Mouse (Mus musculus) layer of hippocampus, adult 8-10 months (tissue): ENCODE data around the gene Gm45711. TPM values are rescaled to one million over a fixed set of nuclear protein-coding genes. Genes with fewer than 3 reads are reported as not detected.
A peak's percentile ranks its signal among the peaks of the same experiment; 100 is the strongest.
"Not testable (repeated sequence)": the region's sequence is repeated elsewhere in the genome, so short reads cannot be mapped to it uniquely, and the experiment has no call there.

Experiments used
- DNase-seq, 2 experiments: peaks; one replicate each; pipeline ENCODE4 v3.0.0; 2022; ENCODE audit warnings: low spot score in 2 of 2
- total RNA-seq, 4 experiments: library from RNA; stranded (reverse); gene quantifications; 2 replicates each; pipeline ENCODE4 v1.2.4; 2022

The Gm45711 gene
- total RNA-seq, 4 experiments from 2014 or later = not detected

DNA sequence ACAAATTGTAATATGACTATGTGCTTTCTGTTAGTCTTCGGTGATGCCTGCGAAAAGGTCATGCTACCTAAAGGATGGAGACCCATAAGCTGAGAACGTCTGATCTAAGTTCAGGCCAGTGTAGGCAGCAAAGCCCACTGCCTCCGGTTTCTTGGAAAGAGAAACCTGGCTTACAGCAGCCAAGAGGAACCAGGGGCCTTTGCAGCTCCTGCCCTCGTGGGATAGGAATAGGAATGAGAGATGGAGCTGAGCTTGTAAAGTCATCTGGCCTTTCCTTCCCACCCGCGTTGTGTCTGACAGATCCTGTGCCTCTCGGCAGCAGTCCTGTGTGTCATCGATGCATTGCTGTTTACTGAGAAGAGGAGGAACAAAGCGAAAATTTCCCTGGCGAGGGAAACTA is 11.4 kb upstream of the Gm45711 start, which contains the start of gene Gm11020:
Gene Gm11020, plus strand, starts transcription at position 301 of the 400 bp plus-strand sequence.
- not testable (repeated sequence) for DNase-seq

DNA sequence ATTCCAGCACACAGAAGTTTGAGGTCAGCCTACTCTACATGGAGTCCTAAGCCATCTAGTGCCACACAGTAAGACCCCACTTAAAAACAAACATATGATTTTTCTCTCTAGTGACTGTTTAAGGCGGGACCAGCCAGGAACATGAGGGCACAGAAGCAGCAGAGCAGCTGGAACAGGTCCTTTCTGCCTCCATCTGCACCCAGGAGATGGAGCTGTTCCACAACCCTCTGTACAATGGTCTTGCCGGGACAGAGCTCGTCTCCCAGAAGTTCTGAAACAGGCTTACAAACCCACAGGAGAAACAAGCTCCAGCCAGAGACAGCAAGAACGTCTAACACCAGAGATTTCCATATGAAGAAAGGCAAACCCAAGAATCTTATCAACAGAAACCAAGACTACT is 3.4 kb upstream of the Gm45711 start:
- no peak for DNase-seq

DNA sequence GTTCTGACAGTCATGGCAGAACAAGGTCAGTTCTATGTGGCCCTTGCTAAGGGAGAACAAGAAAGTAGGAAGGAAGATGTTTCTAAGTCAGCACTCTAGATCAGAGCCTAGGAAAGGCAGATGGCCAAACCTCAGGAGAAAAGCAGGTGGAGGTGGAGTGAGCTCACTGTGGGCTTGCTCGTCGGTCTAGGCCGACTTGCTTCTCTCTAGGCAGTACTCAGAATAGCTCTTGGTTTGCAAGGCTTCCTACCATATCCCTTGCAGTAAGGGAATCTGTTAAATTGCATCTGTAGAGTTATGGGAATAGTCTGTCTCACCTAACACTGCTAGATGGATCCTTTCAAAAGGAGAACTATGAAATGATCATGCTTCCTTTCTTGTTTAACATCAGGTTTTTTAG is 2.1 kb upstream of the Gm45711 start:
- not testable (repeated sequence) for DNase-seq

DNA sequence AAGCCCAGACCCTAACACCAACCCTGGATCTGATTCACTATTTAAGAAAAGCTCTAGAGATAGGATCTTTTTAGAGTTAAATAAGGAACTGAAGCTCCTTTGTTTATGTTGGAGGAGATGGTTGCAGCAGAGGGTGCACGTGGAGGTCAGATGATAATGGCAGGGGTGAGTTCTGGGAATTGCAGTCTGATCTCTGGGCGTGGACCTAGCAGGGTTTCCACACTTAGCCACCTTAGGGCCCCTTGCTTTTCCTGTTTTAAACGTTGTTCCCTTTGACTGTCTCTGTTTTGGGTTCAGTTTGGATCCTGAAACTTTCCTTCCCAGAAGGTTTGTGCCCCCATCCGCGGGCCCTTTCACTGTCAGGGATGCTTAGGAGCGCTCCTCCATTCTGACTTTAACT is 1.5 kb downstream of the Gm45711 start:
- DNase-seq = not testable (repeated sequence)

DNA sequence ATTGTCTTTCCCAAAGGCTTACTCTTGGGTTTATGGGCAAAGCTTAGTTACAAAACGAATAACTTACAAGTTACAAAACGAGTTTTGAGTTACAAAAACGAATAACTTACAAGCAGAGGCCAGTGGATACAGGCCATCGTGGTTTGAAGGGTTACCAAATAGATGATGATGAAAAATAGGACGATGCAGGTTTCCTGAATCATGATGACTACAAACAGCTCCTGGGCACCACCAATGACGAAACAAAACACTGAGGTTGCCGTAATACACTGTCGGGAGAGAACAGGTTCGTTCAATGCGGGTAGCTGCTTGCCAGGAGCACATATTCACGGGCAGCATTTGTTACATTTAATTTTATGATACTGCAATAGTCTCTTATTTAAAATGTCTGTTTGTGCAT is 4.9 kb downstream of the Gm45711 start:
- DNase-seq = no peak

DNA sequence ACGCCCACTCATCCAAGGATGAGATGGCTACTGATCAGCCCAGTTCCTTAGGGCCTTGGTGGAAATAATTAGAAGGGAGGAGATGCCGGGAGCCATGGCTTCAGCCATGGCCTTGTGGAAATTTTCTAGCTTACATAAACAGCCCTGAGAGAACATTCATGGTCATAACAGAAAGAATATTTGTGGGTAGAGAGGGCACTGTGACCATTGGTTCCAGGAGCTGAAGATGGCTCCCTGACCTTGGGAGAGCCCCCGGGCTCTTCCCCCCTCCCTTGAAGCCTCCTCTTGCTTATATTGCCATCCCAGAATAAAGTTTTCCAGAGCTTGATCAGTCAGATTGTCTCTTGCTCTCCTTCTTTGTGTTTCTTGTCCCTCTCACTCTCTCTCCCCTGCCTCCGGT is 7.3 kb downstream of the Gm45711 start:
- not testable (repeated sequence) for DNase-seq

DNA sequence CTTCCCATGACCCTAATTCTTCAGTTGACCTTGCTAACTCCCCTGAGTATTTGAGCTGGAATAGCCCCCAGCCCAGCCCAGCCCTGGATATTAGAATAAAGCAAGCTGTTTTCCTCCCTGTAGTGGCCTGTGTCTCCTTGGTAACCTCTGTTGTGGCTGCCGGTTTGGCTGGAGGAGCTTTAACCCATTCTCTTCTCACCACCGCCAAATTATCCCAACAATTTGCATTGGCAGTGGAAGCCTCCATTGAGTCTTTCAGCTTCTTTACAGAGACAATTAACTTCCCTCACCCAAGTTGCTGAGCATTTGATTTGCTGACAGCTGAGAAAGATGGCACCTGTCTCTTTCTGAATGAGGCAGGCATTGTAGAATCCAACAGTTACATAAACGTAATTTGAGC is 8.3 kb downstream of the Gm45711 start:
- peak; percentile 7 to 9 for DNase-seq

DNA sequence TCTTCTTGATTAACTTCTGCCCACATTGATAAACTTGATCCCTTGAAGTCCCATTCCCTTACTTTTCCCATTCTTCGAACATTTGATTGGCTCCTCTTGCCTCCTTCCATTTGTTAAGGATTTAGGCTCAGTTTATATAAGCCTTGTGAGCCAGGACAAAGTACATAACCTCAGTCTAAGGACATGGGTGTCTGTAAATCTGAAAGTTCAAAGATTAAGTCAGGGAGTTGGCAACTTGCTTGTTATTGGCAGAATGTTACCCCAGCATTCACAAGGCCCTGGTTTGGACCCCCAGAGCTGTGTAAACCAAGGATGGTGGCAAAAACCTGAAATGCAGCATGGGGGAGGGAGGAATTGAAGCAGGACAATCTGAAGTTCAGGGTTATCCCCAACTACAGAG is 15.5 kb downstream of the Gm45711 start:
- no peak for DNase-seq

DNA sequence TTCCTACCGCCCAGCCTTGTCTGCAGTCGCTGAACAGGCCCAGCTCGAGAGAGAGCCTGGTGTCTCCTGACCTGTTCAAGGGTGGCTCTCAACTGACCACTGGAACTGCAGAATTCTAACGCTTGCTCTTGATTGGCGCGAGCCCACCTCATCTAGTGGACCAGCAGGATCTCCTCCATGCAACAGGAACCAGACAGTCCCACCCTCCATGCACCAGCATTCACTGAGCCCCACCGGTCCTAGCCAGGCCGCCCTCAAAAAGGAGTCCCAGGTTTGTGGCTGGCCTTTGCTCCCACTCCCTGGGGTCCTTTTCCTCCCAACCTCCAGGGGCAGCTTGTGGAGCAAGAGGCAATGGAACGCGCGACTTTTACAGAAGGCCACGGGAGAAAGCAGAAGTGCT is 16.8 kb downstream of the Gm45711 start, which contains the start of gene Cmtm2a:
Gene Cmtm2a, minus strand, starts transcription at position 101 of the 400 bp plus-strand sequence.
- DNase-seq = not testable (repeated sequence)

DNA sequence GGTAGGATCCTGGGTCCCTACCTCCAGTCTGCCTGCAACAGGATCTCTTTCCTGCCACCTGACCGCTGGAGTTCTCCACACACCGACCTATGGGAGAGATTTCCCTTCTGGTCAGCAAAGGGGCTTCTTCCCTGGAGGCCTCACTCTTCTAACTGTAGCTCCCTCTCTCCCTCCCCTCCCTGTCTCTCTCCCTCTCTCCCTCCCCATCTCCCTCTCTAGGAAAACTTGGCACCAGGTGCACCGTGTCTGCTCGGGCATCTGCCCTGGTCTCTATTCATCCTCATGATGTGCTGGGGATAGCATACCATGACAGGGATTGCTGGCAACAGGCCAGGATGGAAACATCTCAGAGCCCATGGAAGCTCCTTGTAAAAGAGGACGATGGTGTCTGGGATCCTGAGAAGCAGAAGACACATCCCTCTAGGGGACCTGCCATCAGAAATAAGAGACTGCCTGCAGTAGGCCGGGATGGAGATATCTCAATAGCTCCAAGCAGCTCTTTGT is 40.9 kb downstream of the Gm45711 start:
- no peak for DNase-seq

DNA sequence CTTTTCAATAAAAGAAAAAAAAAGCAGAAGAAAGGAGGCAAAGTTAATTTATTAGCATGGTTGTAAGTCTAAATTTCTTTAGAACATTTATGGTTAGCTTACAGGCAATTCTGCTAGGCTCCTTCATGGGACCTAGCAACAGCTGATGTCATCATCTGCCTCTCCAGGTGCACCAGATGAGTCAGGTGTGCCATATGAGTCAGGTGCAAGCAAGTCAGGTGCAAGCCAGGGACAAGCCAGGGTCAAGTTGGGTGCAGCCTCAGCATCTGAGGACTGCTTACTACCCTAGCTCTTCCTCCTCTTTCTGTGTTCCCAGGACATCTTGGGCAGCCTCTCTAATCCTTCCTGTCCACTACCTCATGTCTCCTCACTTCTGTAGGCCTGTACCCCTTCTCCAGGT is 41.5 kb downstream of the Gm45711 start:
- no peak for DNase-seq

DNA sequence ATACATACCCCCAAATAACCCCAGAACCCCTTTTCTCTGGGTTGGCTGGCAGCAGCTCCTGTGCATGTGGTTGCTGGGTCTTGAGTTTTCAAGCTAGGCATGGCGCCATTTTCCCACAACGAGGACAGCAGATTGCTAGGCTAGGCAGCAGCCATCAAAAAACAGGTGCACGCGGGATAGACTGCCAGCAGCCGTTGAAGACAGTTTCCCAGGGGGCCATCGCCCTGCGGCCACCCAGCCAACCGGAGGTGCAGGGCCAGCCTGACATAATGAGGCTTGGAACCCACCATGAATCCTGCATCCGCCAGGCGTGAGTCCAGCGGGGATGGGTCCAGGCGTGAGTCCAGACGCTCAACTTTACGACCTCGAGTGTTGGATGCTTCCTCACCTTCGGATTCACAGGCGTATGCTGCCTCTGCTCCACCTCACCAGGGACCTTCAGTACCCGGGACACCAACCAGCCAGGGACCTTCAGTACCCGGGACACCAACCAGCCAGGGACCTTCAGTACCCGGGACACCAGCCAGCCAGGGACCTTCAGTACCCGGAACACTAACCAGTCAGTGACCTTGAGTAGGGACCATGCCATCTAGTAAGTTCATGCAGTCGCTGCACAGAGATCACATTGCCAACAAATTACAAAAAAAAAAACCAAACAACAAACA is 45.5 kb downstream of the Gm45711 start:
- not testable (repeated sequence) for DNase-seq

DNA sequence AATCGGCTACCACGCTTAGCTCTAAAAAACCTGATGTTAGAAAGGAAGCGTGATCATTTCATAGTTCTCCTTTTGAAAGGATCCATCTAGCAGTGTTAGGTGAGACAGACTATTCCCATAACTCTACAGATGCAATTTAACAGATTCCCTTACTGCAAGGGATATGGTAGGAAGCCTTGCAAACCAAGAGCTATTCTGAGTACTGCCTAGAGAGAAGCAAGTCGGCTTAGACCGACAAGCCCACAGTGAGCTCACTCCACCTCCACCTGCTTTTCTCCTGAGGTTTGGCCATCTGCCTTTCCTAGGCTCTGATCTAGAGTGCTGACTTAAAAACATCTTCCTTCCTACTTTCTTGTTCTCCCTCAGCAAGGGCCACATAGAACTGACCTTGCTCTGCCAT is 48.1 kb downstream of the Gm45711 start:
- DNase-seq = not testable (repeated sequence)

DNA sequence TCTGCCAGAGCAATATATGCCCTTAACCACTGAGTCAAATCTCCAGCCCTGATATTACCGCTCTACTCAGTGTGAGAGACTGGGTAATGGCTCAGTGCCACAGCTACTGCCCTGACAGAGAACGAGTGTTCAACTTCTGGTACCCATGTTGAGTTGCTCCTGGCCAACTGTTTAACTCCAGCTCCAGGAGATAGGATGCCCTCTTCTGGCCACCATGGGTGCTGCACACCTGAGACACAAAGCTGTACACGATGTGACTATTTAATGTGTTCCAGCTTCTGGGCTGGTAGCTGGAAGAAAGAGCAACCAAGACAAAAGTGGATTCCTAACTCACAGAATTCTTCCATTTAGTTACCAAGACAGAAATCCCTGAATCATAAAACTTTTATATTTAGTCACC is 56.9 kb downstream of the Gm45711 start:
- no peak for DNase-seq

DNA sequence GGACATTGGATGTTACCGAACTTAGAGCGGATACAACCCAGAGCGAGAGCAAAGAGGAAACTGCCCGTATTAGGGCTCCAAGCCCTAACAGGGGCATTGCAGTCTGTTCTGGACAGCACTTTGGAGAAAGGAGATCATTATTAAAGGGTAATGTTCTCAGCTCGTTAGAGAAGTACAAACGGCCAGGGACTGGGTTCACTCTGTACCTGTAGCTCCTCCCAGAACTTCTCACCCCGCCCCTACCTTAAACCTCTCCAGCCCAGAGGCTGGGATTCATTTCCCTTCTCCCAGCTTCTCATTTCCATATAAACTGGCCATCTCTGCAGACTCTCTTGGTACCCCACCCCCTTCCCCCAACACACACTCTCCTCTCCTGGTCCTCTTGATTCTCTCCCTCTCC is 58.4 kb downstream of the Gm45711 start:
- no peak for DNase-seq

DNA sequence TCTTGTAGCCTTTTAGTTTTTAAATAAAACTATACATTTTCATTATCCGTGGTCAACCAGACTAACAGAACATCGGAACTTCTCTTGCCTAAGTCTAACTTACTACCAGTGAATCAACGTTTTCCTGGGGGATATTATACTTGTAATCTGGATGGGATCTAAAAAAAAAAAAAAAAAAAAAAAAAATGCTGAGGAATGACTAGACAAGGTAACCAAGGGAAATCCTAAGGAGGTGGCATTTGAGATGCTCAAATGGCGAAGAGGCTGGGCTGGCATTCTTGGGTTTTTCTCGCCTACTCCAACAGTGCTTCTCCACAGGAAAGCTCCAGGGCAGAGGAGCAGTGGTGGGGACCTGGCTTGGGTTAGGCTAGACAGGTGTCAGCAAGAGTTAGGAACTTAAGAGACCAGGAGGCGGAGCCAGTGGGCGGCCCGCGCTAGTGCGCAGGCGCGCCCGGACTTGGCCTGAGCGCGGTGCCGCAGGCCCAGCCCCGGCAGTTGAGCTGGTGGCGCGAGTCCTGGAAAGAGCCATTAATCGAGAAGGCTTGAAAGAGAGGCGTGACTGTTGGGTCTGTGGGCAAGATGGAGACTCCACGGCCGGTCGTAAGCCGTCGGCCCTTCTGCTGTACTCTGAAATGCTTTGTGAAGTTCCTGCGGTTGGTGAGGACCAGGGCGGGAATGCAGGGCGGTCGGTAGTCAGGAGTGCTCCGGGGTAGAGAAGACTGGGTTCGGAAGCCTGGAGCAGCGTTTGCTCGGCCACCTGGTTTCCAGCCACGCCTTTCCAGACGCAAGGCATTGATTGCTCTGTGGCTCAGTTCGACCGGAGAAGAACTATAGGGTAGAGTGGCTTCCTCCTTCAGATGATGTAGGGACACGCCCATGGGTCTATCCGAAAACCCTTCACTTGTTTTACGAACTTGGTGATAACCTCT is 59.2 kb downstream of the Gm45711 start, which contains the start of gene Cklf:
Gene Cklf, plus strand, starts transcription at position 423 of the 929 bp plus-strand sequence.
- peak; percentile 49 to 71 for DNase-seq

DNA sequence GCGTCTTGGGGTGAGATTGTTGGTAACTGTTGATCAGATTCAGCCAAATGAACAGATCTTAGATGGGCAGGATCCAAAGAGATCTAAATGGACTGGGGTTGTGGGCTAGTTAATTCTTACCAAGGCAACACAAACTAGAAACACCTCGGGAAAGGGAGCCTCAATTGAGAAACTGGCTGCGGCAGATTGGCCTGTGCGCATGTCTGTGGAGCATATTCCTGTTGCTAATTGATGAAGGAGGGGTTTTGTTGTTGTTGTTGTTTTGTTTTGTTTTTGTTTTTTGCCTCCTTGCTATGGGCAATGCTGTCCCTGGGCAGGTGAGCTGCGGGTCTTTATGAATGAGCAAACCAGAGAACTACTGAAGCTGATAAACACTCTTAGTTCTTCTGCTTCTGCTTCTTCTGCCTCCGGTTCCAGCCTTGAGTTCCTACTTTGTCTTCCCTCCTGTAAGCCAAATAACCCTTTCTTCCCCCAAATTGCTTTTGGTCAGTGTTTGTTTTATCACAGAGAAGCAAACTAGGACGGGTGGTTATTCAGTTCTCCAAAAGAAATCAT is 60.4 kb downstream of the Gm45711 start:
- DNase-seq = no peak

DNA sequence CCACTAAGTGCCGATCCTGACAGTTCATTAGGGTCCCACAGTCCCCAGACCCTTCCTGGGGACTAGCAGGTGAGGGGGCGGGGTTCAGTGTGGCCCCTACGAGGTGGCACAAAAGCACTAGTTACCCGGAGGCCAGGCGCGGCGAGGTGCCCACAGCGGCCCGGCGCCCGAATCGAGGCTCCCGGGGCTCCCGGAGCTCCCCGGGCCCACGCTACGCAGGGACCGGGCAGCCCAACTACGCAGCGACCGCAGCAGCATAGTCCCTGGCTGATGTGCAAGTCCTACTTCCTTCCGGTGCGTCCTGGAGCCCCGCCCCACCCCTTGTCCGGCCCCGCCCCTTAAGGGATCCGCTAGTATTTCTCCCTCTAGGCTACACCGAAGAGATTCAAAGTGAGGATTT is 61.6 kb downstream of the Gm45711 start, which contains the start of gene Tk2:
Gene Tk2, minus strand, starts transcription at position 283 of the 400 bp plus-strand sequence.
- peak; percentile 60 to 70 for DNase-seq

DNA sequence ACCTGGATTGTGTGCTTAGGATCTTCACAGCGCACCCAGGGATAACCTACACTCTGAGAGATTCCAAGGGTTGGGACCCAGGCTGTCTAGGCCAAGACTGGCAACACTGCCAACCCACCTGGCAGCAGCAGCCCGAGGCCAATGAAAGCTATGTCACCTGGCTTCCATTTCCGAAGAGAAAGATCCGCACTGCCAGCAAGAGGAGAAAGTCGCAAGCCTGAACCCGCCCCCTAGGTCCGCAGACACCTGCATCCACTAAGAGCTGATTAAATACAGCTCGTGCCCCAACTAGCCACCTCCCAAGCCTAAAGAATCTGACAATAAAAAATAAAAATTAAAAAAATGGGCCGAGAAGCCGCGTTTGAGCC is 62.0 kb downstream of the Gm45711 start:
- peak in 1 of 2 experiments; percentile 14 for DNase-seq

DNA sequence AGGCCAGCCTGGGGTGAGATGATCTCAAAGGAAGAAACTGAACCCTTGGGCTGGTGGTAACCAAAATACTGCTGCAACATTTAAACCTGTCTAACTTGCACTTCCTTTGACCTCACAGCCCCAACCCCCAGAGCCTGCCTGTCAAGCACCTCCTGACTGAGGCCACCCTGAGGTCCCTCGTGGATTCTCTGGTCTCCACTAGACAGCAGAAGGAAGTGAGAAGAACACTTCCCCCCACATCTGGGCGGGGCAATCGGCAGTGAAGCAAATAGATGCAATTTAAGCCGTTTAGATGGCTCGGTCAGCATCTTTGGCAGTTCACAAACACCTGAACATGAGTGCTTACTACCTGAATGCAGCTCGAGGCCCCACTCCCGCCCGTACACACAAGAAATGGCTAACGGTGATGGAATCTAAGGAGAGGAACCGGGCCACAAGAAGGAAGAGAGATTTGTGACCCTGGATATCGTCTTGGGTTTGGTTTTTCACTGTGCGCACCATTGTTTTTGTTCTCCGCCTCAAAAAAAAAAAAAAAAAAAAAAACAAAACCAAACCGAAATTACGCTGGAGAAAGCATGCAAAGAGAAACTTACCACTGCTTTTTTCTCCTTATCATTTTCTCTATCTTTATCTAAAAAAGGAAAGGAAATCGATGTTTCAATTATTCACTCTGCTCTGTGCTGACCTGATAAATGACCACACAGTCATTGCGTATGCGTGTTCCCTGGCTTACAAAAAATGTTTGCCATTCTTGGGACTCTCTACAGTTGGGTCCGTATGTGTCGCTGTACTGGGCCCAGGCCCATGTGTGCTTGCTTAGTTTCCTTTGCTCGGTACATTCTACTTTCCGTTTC is 62.6 kb downstream of the Gm45711 start:
- DNase-seq = no peak

DNA sequence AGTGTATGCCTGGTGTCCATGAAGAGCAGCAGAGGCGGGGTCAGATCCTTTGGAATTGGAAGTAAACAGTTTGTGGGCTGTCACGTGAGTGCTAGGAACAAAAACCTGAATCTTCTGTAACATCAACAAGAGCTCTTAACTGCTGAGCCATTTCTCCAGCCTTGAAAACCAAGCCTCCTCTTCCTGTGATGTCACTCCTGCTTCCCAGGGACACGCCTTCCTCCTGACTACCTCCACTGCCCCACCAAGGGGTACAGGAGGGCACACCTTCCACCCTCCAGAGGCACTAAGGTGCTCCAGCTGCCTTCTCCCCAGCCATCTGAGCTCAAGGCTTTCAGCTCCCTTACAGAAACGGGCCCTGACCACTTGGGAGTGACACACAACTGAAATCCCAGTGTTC is 63.3 kb downstream of the Gm45711 start:
- DNase-seq = no peak
